Mouse (Mus musculus) kidney, postnatal 14 days (tissue): ENCODE data around the gene Fuk.
"Not testable (repeated sequence)": the region's sequence is repeated elsewhere in the genome, so short reads cannot be mapped to it uniquely, and the experiment has no call there.

ENCODE experiments used
- DNase-seq: peaks from one replicate; pipeline ENCODE4 v3.0.0; 2022; ENCODE audit warnings: mixed read lengths

The Fuk gene

DNA sequence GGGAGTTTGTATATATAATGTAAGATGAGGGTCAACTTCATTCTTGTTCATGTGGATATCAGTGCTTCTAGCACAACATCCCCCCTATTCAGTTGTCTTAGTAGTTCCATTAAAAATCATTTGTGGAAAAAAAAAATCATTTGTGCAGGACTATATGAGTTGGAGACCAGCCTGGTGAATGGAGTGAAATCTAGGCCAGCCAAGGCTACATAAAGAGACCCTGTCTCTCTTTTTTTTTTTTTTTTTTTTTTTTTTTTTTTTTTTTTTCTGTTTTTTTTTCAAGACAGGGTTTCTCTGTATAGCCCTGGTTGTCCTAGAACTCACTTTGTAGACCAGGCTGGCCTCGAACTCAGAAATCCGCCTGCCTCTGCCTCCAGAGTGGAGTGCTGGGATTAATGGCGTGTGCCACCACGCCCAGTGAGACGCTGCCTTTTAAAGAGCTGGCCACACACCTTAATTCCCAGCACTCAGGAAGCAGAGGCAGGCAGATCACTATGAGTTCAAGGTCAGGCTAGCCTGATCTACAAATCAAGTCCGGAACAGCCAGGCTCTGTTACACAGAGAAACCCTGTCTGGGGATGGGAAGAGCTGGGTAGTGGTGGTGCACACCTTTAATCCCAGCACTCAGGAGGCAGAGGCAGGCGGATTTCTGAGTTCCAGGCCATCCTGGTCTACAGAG lies 40.8 kb downstream of the Fuk start:
- not testable (repeated sequence) for DNase-seq

GRCm38 (mm10) chr8:110859651-110860501 lies 42.4 kb downstream of the Fuk start:
- DNase-seq = no peak

DNA sequence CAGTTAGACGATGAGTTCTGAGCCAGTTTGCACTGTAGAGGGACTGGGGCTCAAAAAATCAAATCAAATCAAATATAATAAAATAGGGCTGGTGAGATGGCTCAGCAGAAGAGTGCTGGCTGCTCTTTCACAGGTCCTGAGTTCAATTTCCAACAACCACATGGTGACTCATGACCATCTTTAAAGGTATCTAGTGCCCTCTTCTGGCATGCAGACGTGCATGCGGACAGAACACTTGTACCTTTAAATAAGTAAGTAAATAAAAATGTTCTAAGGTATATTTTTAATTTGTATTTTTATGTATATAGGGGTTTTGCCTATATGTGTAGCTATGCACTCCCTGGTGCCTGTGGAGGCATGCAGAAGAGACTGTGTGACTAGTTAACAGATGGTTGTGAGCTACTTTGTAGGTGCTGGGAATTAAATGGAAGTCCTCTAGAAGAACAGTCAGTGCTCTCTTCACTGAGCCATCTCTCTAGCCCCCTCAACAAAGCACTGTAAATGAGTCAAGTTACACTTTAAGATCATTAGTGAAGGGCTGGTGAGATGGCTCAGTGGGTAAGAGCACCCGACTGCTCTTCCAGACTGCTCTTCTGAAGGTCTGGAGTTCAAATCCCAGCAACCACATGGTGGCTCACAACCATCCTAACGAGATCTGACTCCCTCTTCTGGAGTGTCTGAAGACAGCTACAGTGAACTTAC lies 45.4 kb downstream of the Fuk start:
- no peak for DNase-seq

DNA sequence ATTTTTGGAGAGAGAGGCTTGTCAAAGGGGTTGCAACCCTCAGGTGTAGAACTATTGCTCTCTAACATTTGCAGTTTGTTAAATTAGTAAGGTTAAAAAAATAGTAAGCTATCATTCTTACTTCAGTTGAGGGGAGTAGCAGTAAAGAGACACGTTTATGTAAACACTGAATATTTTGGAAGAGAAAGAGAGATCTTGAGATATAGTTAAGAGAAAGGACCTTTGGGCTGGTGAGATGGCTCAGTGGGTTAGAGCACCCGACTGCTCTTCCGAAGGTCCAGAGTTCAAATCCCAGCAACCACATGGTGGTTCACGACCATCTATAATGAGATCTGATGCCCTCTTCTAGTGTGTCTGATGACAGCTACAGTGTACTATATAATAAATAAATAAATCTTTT lies 46.2 kb downstream of the Fuk start:
- DNase-seq = not testable (repeated sequence)

DNA sequence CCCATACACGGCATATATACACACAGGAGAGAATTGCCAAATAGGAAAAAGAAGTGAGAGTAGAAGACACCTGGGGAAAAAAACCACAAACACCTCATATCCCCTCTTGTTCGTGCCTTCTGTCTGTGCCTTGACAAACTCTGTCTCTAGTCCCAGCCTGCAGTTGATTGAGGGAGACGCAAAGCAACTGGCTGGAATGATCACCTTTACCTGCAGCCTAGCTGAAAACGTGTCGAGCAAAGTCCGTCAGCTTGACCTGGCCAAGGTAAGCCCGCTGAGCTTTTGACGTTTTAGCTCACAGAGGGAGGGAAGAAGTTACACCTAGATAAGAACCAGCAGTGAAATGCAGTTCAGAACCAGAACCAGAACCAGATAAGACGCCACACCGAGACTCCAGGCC lies 51.1 kb downstream of the Fuk start:
- DNase-seq = no peak

GRCm38 (mm10) chr8:110847645-110848495 lies 54.4 kb downstream of the Fuk start:
- DNase-seq = no peak

GRCm38 (mm10) chr8:110847171-110847549 lies 55.1 kb downstream of the Fuk start:
- DNase-seq = no peak

GRCm38 (mm10) chr8:110846405-110847170 lies 55.7 kb downstream of the Fuk start, which contains the start of the genes Cog4 and Sf3b3:
Gene Cog4, plus strand, starts transcription at chr8:110846600.
Gene Sf3b3, minus strand, starts transcription at chr8:110846787.
- DNase-seq = peak; percentile 90

GRCm38 (mm10) chr8:110845821-110846404 lies 56.4 kb downstream of the Fuk start:
- no peak for DNase-seq

DNA sequence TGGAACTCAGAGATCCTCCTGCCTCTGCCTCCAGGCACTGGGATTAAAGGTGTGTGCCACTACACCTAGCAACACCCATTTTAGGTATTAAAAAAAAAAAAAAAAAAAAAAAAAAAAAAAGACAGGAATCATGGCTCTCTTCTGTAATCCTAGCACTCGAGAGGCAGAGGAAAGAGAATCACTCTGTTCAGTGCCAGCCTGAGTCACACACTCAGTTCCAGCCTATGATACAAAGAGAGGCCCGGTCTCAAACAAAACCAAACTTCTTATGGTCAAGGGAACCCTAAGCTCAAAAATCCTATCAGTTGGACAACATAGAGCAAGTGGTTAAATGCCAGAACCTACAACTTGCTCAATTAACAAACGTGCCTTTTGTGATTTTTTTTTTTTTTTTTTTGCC lies 57.3 kb downstream of the Fuk start:
- no peak for DNase-seq

- DNase-seq = no peak
These were observed 59.1 kb downstream of the Fuk start for GRCm38 (mm10) chr8:110843207-110843606.

DNA sequence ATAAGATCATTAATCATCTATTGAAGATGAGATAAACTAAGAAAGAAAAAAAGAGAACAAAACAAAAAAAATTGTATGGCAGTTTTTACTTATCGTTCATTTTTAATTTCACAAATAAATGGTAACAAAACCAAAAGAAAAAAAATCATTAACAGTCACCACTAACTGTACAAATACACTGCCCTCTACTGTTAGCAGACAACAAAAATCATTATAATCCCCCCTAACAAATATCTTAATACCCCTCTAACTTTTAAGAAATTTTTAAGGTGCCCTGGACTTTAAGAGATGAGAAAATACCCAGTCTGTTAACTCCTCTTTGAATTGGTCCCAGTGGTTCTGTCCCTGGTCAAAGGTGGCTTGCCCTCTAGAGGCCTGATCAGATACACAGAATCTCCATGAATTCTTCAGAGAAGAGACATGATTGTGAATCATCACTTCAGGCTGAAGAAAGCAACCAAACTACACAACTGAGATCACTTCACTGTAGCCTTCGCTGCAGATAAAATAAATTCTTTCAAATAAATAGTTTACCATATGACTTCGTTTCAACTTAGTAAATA lies 60.2 kb downstream of the Fuk start:
- DNase-seq = no peak
